Mouse (Mus musculus) brain, adult 10 weeks (tissue): Measurements from ENCODE around the gene Scamp2. TPM values are rescaled to one million over a fixed set of nuclear protein-coding genes. Genes with fewer than 3 reads are reported as not detected.

Source experiments
- polyA plus RNA-seq: library from polyadenylated mRNA; stranded (reverse); fragments of 350-450 nt; fragmentation: Illumina TruSeq; extraction: RNeasy Lipid Tissue Mini Kit (QIAGEN cat#74804); gene quantifications from one replicate; pipeline ENCODE4 v1.2.3, GENCODE M21; 2015; ENCODE audit warnings: low read depth, low replicate concordance

Scamp2 gene
- 22.4 TPM for polyA plus RNA-seq

DNA sequence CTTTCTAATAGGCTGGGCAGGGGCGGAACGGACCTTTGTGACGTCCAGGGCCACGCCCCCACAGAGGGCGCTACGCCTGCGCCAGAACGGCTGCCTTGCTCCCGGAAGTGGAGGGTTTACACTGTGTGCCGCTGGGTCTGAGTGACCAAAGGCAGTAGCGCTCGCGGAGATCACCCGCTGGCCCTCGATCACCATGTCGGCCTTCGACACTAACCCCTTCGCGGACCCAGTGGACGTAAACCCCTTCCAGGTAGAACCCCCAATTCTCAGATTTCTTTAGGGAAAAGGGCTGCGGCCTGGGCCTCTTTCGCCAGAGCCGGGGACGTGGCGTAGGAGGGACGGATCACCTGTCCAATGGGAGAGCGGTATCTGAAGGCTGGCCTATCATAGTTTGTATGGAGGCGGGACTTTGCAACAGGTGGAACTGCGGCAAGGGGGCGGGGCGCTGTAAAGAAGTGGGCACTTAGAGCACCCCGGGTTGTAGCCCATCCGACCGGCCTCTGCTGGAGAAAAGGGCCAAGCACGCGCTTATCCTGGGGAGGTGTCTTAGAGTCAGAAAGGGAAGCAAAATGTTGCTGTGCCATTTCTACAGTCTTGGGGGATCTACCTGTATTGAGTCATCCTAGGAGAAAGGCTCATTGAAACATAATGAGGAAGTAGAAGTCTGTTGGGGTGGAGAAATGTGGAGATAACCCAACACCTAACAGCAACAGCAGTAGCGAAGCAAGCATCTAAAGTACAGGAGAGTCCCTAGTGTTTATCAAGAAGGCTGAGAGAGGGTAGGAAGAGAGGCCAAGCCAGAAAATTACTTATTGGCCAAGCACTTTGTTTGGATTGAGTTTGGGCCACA is at the start of gene Scamp2:
TSS of gene Scamp2 (plus strand) at position 83 of the 850 bp plus-strand sequence.

DNA sequence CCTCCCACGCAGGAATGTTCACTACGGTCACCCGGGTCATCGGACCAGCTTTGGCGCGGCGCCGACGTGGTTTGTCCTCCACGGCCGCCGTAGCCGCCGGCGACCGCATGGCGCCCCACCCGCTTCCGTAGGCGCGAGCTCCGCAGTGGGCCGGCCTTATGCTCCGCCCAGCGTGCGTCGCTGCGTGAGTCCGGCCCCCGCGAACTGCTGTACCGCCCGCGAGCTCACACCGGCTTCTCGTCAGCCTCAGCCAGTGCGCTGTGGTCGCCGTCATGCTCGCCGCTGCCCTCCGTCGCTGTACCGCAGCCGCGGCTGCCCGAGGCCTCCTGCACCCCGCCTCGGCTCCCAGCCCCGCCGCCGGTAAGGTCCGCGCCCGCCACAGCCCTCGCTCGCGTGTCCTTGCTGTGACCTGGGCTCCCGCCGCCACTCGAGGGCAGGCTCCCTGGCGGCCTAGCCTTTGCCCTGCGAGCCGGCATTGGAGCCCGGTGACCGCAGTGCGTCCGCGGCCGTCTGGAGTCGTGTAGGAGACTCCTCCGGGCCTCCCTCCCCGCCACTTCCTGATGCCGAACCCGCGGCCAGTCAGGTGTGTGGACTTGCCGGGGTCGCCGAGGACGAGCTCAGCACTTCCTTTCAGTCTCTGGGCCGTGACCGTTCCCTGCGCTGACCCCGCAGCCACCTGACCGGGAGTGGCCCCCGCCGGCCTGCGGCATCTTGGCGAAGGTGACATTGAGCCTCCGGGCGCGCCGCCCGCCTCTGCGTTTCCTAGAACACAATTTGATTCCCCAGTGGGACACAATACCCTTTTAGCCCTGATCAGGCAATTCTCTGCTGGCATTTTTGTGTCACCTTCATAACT is 39.5 kb upstream of the Scamp2 start, which contains the start of gene Cox5a:
TSS of gene Cox5a (plus strand) at position 219 of the 856 bp plus-strand sequence.

DNA sequence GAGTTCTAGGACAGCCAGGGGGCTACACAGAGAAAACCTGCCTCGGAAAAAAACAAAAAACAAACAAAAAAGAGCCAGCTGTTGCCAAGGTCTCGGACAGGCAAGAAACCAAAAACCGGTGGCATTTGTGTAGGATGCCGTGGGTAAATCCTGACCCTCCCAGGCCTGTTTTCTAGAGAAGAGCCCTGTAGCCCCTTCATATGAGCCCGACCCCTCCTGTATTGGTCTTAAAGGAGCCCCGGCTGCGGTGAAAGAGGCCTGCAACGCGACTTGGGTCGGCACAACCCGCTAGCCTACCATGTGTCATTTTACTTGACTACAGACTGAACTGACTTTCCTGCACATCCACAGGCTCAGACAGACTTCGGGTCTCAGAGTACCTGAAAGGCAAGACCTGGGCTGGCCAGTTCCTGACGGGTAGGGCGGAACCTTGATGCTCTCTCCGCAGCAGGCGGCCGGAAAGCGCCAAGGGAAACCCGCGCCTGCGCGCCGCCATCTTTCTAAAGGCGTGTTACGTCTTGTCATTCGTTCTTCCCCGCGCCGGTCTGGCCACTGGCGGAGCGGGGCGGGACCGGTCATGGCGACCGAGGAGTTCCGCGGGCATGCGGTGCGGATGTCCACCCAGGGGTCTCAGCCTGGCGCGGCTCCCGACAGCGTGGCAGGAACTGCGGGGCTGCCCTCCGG is 23.6 kb upstream of the Scamp2 start, which contains the start of gene Fam219b:
TSS of gene Fam219b (plus strand) at position 485 of the 684 bp plus-strand sequence.

DNA sequence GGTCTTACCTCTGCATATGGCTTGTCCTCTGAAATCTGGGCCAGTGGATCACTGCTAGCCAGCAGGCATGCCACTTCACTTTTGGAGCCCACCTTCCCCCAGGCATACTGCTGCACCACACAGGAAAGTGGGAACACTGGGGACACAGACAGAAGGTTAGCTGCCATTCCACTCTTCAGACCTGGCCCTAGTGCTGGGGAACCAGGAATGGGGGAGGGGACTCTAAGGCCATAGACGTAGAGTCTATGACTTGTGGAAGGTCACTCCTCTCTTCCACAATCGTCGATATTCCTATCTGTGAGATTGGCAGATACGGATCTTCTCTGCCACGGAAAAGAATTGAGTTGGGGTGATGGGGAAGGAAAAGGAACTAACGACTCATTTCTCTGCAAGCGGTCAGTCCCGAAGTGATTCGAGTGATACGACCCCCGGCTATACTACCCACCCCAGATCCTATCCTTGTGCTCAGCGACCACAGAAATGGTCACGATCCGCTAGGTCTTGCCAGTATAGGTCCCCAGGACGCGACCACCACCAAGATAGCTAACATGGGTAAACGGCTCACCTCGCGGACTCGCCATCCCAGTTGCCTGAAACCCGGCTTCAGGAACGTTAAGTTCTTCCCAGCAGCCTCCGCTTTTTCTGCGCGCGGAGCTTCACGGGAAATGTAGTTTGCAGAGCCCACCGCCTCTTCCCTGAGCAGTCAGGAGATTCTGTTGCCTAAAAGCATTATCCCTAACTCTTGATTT is 8.4 kb upstream of the Scamp2 start, which contains the start of gene Mpi:
TSS of gene Mpi (minus strand) at position 625 of the 749 bp plus-strand sequence.

DNA sequence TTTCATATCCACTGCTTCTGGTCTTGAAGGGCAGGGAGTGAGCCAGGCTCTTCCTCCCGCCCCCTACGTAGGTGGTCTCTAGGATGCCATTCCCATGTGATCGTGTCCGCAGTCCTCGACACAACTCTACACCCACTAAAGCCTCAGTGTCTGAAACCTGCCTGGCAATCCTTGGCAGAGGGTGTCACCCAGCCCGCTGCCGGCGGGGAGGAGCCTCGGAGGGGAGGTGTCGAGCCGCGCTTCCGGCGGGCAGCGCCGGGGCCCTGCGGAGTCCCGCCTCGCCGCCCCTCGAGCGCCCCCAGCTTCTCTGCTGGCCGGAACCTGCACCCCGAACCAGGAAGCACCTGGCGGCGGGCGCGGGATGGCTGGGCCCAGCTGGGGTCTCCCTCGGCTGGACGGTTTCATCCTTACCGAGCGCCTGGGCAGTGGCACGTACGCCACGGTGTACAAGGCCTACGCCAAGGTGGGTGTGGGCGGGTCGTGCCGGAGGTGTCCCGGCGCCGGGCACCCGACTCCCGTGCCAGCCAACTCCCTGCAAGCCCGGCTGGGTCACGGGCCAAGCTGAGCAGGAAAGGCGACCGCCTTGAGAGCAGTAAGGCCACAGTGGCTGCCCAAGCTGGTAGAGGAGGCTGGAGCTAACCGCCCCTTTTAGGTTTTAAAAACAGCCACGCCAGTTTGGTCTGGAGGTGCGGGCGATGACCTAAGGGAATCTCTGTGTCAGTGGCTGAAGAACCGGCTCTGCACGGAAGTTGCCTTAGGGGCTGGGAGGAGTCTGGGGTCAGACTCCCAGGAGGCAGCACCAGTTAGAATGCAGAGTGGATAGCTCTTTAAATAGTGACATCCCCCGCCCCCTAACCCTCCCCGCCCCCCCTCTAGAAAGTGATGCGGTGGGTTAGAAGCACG is 28.7 kb downstream of the Scamp2 start, which contains the start of gene Ulk3:
TSS of gene Ulk3 (plus strand) at position 229 of the 903 bp plus-strand sequence.

DNA sequence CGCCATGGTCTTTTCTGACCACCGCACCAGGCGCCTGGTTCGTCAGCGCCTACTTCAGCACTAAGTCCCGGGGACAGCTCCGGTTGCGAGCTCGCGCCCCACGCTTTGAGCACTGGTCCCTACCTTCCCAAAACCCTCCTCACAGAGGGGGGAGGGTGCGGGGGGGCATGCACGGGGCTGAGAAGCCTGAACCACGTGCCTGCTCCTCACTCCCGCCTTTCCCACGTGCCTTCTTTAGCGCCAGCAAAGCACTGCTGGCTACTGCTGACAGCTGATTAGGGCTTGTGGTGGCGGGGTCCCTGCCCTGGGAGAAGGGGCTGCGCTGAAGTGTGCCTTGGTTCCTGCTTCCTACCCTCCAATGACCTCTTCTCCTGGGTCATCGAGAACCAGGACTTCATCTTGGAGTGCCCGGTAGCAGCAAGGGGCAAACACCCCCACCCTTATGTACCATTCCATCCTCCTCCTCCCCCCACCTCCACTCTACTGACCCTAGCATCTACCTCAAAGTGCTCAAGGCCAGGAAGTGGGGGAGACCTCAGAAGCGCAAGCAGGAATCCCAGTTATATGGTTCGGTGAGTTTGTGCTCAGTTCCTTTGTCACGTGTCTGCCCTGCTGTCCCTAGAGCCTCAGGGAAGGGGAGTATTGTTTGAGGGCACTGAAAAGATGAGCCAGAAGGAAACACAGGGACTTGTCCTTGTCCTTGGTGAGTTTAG is 45.6 kb downstream of the Scamp2 start, which contains the start of gene Cplx3:
TSS of gene Cplx3 (minus strand) at position 143 of the 713 bp plus-strand sequence.

DNA sequence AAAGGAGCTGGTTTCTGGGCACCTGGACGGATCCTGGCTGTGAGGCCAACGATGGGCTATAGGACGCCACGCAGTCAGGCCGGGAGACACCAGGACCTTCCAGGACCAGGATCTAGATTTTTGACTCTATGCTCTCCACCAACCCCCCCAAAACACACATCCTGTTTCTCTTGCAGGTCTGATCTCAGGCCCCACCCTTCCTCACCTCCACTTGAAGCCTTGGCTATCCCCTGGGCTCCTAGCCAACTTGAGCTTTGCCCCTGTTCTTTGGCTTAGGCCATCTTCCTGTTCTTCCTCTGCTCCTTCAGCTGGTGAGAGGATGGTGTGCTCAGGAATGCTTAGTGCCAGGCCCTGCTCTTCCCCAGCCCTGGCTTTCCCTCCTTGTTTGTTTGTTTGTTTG is 59.9 kb downstream of the Scamp2 start, which contains the start of gene Lman1l:
TSS of gene Lman1l (minus strand) at position 101 of the 400 bp plus-strand sequence.

Other genes with a start within 250 kb of the Scamp2 start
- 22.0 TPM for gene Ppcdc, start 120.8 kb upstream of the Scamp2 start, polyA plus RNA-seq
- 344 TPM for gene Scamp5, start 92.9 kb upstream of the Scamp2 start, polyA plus RNA-seq
- 25.4 TPM for gene Rpp25, start 56.9 kb upstream of the Scamp2 start, polyA plus RNA-seq
- 638 TPM for gene Cox5a, start 39.7 kb upstream of the Scamp2 start, polyA plus RNA-seq
- gene Fam219b, start 23.4 kb upstream of the Scamp2 start, polyA plus RNA-seq: 13.1 TPM
- 71.0 TPM for gene Mpi, start 8.2 kb upstream of the Scamp2 start, polyA plus RNA-seq
- 26.8 TPM for gene Ulk3, start 28.5 kb downstream of the Scamp2 start, polyA plus RNA-seq
- gene Cplx3, start 45.3 kb downstream of the Scamp2 start, polyA plus RNA-seq: 20.5 TPM
- gene Lman1l, start 59.8 kb downstream of the Scamp2 start, polyA plus RNA-seq: not detected
- gene Csk, start 92.7 kb downstream of the Scamp2 start, polyA plus RNA-seq: 32.9 TPM
- gene Cyp1a2, start 122.8 kb downstream of the Scamp2 start, polyA plus RNA-seq: not detected
- gene Cyp1a1, start 127.0 kb downstream of the Scamp2 start, polyA plus RNA-seq: not detected
- 11.9 TPM for gene Edc3, start 147.6 kb downstream of the Scamp2 start, polyA plus RNA-seq
- 85.0 TPM for gene Clk3, start 204.9 kb downstream of the Scamp2 start, polyA plus RNA-seq